Mouse (Mus musculus) right cerebral cortex, postnatal 36 days (tissue): ENCODE measurements around the gene Tomm20l.

Experiments
- DNase-seq, 2 experiments: peaks; one replicate each; pipeline ENCODE4 v3.0.0; 2022; ENCODE audit warnings: low spot score in 2 of 2, mixed read lengths in 1 of 2

Gene Tomm20l

GRCm38 (mm10) chr12:71154979-71155378, 43.8 kb downstream of the Tomm20l start:
- no peak for DNase-seq

DNA sequence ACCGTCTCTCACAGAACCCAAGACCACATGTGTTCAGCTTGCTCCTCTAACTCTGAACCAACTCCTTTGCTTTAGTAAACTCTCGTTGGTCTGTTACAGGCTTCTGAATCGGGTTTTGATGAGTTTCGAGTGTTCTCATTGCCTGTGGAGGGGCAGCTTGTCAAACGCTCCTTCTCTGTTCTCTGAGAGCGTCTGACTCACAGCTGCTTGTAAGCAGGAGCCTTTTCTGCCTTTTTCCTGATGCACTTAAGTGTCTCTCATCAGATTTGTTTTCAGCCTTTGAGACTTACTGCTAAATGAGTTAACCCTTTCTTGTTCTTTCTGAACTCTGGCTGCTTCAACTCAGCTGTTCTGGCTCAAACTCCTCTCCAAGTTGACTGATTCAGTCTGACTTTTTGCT, 46.7 kb downstream of the Tomm20l start:
- DNase-seq = no peak

DNA sequence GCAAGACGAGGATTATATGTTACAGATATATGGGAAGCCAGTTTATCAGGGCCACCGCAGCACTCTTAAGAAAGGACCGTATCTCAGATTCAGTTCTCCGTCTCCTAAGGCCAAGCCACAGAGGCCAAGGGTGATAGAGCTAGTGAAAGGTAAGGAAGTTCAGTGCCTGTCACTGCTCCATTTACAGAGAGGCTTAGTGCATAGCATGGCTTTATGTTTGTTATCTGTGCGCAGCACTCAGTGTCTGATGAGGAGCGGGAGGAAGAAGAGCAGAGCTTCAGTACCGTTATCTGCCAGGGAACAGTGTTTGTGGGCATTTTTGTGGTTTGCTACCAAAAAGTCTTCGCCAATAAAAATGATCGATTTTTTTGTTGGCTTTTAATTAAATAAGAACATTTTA, 53.2 kb downstream of the Tomm20l start:
- DNase-seq = no peak

DNA sequence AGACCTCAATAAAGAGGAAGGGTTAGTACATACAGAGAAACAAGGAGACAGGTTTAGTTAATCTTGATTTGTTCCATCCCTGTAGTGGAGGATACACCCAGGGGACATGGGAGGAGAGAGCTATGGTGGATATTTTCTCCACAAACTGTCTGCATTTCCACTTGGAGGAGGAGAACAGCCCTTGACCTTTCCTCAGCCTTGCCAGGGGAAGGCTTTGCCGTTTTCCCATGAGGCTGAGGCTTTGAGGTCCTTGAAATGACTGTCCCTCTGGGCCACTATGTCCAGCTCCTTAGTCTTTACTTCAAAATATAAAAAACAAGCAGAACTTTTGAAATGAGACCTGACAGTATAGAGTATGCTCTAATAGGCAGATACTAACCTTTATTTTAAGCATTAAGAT, 58.7 kb downstream of the Tomm20l start:
- DNase-seq = no peak
